Mouse (Mus musculus): Measurements from ENCODE around the gene Grpr. TPM values are rescaled to one million over a fixed set of nuclear protein-coding genes. Genes with fewer than 3 reads are reported as not detected.

The Grpr gene
- not detected in 2 replicates for total RNA-seq (2014; fragmentation: Nextera tagmentation)
- 0.05 TPM in 1 of 2 replicates, not detected in the other for total RNA-seq (2017)
- not detected in 2 replicates for polyA plus RNA-seq (2012)

- no peaks in the 10 kb centered on the region for H3K9me3 ChIP-seq (replicated peaks)
- no peaks in the 10 kb centered on the region for H3K27me3 ChIP-seq (ENCODE audit: insufficient read depth, low read length)
- no peak for ATAC-seq (ENCODE audit: extremely low read depth, insufficient number of reproducible peaks, low FRiP score, poor library complexity, severe bottlenecking)
- H3K4me1 ChIP-seq (ENCODE audit: insufficient read depth, low read depth, low read length): no peaks in the 10 kb centered on the region
- no peak for DNase-seq (ENCODE audit: low spot score)
- H3K36me3 ChIP-seq (replicated peaks): no peaks in the 10 kb centered on the region
- no peak within 1 kb of the TSS for H3K4me3 ChIP-seq (ENCODE audit: low read depth, low read length)
- TF ChIP-seq POLR2AphosphoS5 (IDR thresholded peaks at IDR 0.05; ENCODE audit: insufficient replicate concordance, low read depth, low read length): no peak
- no peak for TF ChIP-seq GATA1 (IDR thresholded peaks at IDR 0.05; ENCODE audit: borderline replicate concordance, low read length)
- no peak for TF ChIP-seq CTCF (IDR thresholded peaks at IDR 0.05; ENCODE audit: low read depth, low read length)
Observed at GRCm38 (mm10) chrX:163549666-163550065, at the start of gene Grpr. Gene Grpr, minus strand, starts transcription at chrX:163549677.

GRCm38 (mm10) chrX:163560521-163560920 lies 11.0 kb upstream of the Grpr start:
- no peak for DNase-seq (ENCODE audit: low spot score)
- TF ChIP-seq TAL1 (conservative IDR thresholded peaks at IDR 0.05; ENCODE audit: low read depth, low read length): no peak
- no peak for TF ChIP-seq GATA1 (IDR thresholded peaks at IDR 0.05; ENCODE audit: borderline replicate concordance, low read length)
- TF ChIP-seq POLR2AphosphoS5 (IDR thresholded peaks at IDR 0.05; ENCODE audit: insufficient replicate concordance, low read depth, low read length): no peak
- TF ChIP-seq GATA2 (IDR thresholded peaks at IDR 0.05; ENCODE audit: borderline replicate concordance, low read depth, low read length): no peak
- no peak for TF ChIP-seq CTCF (IDR thresholded peaks at IDR 0.05; ENCODE audit: low read depth, low read length)
- no peaks in the 10 kb centered on the region for H3K9me3 ChIP-seq (replicated peaks)
- ATAC-seq (ENCODE audit: extremely low read depth, insufficient number of reproducible peaks, low FRiP score, poor library complexity, severe bottlenecking): no peak
- no peaks in the 10 kb centered on the region for H3K27me3 ChIP-seq (ENCODE audit: insufficient read depth, low read length)
- H3K4me1 ChIP-seq (ENCODE audit: insufficient read depth, low read depth, low read length): no peaks in the 10 kb centered on the region
- no peak overlapping the region for H3K4me3 ChIP-seq (ENCODE audit: low read depth, low read length)
- no peaks in the 10 kb centered on the region for H3K36me3 ChIP-seq (replicated peaks)

- Histone ChIP-seq H3K4me1 (ENCODE audit: insufficient read depth, low read depth, low read length) (no peaks in the 10 kb centered on the region), H3K36me3 (replicated peaks) (no peaks in the 10 kb centered on the region), H3K4me3 (ENCODE audit: low read depth, low read length) (no peak overlapping the region), H3K27me3 (ENCODE audit: insufficient read depth, low read length) (no peaks in the 10 kb centered on the region), H3K9me3 (replicated peaks) (no peaks in the 10 kb centered on the region)
- ATAC-seq (ENCODE audit: extremely low read depth, insufficient number of reproducible peaks, low FRiP score, poor library complexity, severe bottlenecking) (no peak), DNase-seq (ENCODE audit: low spot score) (no peak)
- no peak for TF ChIP-seq CTCF (IDR thresholded peaks at IDR 0.05; ENCODE audit: low read depth, low read length)
- no peak for TF ChIP-seq GATA1 (IDR thresholded peaks at IDR 0.05; ENCODE audit: borderline replicate concordance, low read length)
- no peak for TF ChIP-seq POLR2AphosphoS5 (IDR thresholded peaks at IDR 0.05; ENCODE audit: insufficient replicate concordance, low read depth, low read length)
- no peak for TF ChIP-seq GATA2 (IDR thresholded peaks at IDR 0.05; ENCODE audit: borderline replicate concordance, low read depth, low read length)
- no peak for TF ChIP-seq TAL1 (conservative IDR thresholded peaks at IDR 0.05; ENCODE audit: low read depth, low read length)
Observed at GRCm38 (mm10) chrX:163547042-163547441, 2.4 kb downstream of the Grpr start.

- no peak for TF ChIP-seq GATA1 (IDR thresholded peaks at IDR 0.05; ENCODE audit: borderline replicate concordance, low read length)
- no peak for TF ChIP-seq GATA2 (IDR thresholded peaks at IDR 0.05; ENCODE audit: borderline replicate concordance, low read depth, low read length)
- no peak for TF ChIP-seq CTCF (IDR thresholded peaks at IDR 0.05; ENCODE audit: low read depth, low read length)
- TF ChIP-seq POLR2AphosphoS5 (IDR thresholded peaks at IDR 0.05; ENCODE audit: insufficient replicate concordance, low read depth, low read length): no peak
- TF ChIP-seq TAL1 (conservative IDR thresholded peaks at IDR 0.05; ENCODE audit: low read depth, low read length): no peak
- H3K36me3 ChIP-seq (replicated peaks): no peaks in the 10 kb centered on the region
- ATAC-seq (ENCODE audit: extremely low read depth, insufficient number of reproducible peaks, low FRiP score, poor library complexity, severe bottlenecking): no peak
- no peak for DNase-seq (ENCODE audit: low spot score)
- H3K4me3 ChIP-seq (ENCODE audit: low read depth, low read length): no peak overlapping the region
- no peaks in the 10 kb centered on the region for H3K9me3 ChIP-seq (replicated peaks)
- no peaks in the 10 kb centered on the region for H3K27me3 ChIP-seq (ENCODE audit: insufficient read depth, low read length)
- no peaks in the 10 kb centered on the region for H3K4me1 ChIP-seq (ENCODE audit: insufficient read depth, low read depth, low read length)
Observed at GRCm38 (mm10) chrX:163532836-163533235, 16.6 kb downstream of the Grpr start.

- TF ChIP-seq GATA1 (IDR thresholded peaks at IDR 0.05; ENCODE audit: borderline replicate concordance, low read length) (no peak), GATA2 (IDR thresholded peaks at IDR 0.05; ENCODE audit: borderline replicate concordance, low read depth, low read length) (no peak), POLR2AphosphoS5 (IDR thresholded peaks at IDR 0.05; ENCODE audit: insufficient replicate concordance, low read depth, low read length) (no peak), TAL1 (conservative IDR thresholded peaks at IDR 0.05; ENCODE audit: low read depth, low read length) (no peak)
- no peak overlapping the region for H3K4me3 ChIP-seq (ENCODE audit: low read depth, low read length)
- H3K9me3 ChIP-seq (replicated peaks): no peaks in the 10 kb centered on the region
- no peaks in the 10 kb centered on the region for H3K27me3 ChIP-seq (ENCODE audit: insufficient read depth, low read length)
- DNase-seq (ENCODE audit: low spot score) (no peak), ATAC-seq (ENCODE audit: extremely low read depth, insufficient number of reproducible peaks, low FRiP score, poor library complexity, severe bottlenecking) (no peak)
- no peaks in the 10 kb centered on the region for H3K36me3 ChIP-seq (replicated peaks)
- no peaks in the 10 kb centered on the region for H3K4me1 ChIP-seq (ENCODE audit: insufficient read depth, low read depth, low read length)
Observed at GRCm38 (mm10) chrX:163518963-163519541, 30.4 kb downstream of the Grpr start.

- Histone ChIP-seq H3K27me3 (ENCODE audit: insufficient read depth, low read length) (no peaks in the 10 kb centered on the region), H3K4me3 (ENCODE audit: low read depth, low read length) (no peak overlapping the region), H3K9me3 (replicated peaks) (no peaks in the 10 kb centered on the region), H3K36me3 (replicated peaks) (no peaks in the 10 kb centered on the region), H3K4me1 (ENCODE audit: insufficient read depth, low read depth, low read length) (no peaks in the 10 kb centered on the region)
- ATAC-seq (ENCODE audit: extremely low read depth, insufficient number of reproducible peaks, low FRiP score, poor library complexity, severe bottlenecking) (no peak), DNase-seq (ENCODE audit: low spot score) (no peak)
- TF ChIP-seq TAL1 (conservative IDR thresholded peaks at IDR 0.05; ENCODE audit: low read depth, low read length): no peak
- TF ChIP-seq POLR2AphosphoS5 (IDR thresholded peaks at IDR 0.05; ENCODE audit: insufficient replicate concordance, low read depth, low read length): no peak
- TF ChIP-seq GATA2 (IDR thresholded peaks at IDR 0.05; ENCODE audit: borderline replicate concordance, low read depth, low read length): no peak
- TF ChIP-seq GATA1 (IDR thresholded peaks at IDR 0.05; ENCODE audit: borderline replicate concordance, low read length): no peak
- TF ChIP-seq CTCF (IDR thresholded peaks at IDR 0.05; ENCODE audit: low read depth, low read length): no peak
Observed at GRCm38 (mm10) chrX:163511766-163512165, 37.7 kb downstream of the Grpr start.

All from G1E (cell line).